Mouse (Mus musculus) ovary, postnatal 10 days (tissue): ENCODE results near the gene Best3.
A peak's percentile ranks its signal among the peaks of the same experiment; 100 is the strongest.
"Not testable (repeated sequence)": the region's sequence is repeated elsewhere in the genome, so short reads cannot be mapped to it uniquely, and the experiment has no call there.

Source experiments
- DNase-seq: peaks from one replicate; pipeline ENCODE4 v3.0.0; 2022; ENCODE audit warnings: low spot score

Best3 gene

DNA sequence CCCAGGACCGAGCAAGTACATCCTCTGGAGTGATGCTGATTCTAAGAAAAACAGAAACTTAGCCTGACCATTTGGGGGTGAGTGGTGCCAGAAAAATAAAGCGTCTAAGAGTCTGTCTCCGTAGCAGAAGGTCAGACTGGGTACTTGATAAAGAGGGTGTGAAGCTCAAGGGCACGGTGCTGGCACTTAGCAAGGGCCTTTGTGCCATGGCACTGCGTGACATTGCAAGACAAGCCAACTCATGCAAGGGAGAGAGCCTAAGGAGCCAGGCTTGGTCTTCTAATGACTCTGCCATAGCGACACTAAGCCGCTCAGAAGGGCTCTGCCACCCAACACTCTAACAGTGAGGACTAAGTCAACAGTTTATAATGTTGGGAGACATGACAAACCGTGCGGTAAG, 7.3 kb upstream of the Best3 start:
- no peak for DNase-seq

GRCm38 (mm10) chr10:116980273-116980672, 5.8 kb upstream of the Best3 start:
- no peak for DNase-seq

GRCm38 (mm10) chr10:116980888-116981287, 5.2 kb upstream of the Best3 start:
- no peak for DNase-seq

GRCm38 (mm10) chr10:116982526-116982925, 3.6 kb upstream of the Best3 start:
- DNase-seq, result no peak

DNA sequence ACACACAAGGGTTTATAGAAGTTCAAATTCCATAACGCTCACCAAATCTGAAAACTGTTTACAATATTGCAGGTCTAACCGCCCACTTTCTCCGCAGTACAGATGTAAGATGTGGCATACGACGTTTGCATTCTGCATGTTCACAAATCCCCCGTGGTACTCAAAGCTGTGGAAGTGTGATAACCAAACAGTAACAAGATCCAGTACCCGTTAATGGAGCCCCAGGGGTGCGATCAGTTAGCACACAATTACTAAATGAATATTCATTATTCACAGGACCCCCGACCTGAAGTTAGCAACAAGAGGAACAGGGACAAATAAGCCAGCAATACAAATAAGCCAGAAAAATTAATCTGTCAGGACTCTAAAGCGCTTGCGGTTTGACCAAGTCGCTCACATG, 1.3 kb upstream of the Best3 start:
- no peak for DNase-seq

GRCm38 (mm10) chr10:116993971-116994370, 7.9 kb downstream of the Best3 start:
- DNase-seq, result no peak

GRCm38 (mm10) chr10:116995162-116995561, 9.0 kb downstream of the Best3 start:
- DNase-seq, result no peak

DNA sequence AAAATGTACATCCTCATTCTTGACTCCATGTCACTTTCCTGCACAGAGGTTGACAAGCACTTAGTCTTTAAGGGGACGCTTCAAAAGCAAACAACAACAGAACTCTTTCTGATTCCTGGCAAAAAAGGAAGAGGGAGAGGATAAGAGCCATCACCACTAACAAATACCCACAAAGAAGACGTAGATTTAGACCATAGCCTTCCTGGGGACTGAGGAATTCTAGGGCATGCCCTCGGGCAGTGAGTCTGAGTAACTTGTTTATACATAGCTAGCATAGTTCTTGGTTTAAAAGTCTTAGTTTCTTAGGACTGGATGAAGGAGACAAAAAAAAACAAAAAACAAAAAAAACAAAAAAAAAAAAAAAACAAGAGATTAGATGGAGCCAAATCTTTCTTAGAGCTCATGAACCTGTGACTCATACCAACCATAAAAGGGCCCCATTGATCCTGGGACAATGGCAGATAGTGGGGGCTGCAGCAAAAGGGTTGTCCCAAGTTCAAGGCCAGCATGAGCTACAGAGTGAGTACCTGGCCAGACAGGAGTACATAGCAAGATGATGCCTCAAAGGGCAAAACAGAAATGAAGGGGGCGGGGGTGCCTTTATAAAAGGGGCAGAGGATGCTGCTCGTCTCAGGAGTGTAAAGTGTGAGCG, 9.6 kb downstream of the Best3 start:
- DNase-seq, result no peak

DNA sequence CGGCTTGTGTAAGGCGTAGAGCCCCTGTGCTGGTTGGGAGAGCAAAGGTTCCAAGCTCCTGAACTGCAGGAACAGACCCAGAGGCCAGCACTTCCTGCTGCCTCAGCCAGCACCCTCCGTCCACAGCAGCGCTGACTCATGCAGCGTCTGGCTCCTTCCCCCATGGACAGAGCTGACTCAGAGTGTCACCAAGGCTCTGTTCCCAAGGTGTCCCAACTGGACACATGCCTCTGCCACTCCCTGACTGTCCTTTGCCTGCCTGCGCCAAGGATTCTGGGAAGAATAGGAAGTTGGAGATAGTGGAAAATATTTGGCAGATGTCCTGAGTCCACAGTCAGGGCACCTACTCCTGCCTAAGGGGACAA, 10.1 kb downstream of the Best3 start:
- peak; percentile 4 for DNase-seq

DNA sequence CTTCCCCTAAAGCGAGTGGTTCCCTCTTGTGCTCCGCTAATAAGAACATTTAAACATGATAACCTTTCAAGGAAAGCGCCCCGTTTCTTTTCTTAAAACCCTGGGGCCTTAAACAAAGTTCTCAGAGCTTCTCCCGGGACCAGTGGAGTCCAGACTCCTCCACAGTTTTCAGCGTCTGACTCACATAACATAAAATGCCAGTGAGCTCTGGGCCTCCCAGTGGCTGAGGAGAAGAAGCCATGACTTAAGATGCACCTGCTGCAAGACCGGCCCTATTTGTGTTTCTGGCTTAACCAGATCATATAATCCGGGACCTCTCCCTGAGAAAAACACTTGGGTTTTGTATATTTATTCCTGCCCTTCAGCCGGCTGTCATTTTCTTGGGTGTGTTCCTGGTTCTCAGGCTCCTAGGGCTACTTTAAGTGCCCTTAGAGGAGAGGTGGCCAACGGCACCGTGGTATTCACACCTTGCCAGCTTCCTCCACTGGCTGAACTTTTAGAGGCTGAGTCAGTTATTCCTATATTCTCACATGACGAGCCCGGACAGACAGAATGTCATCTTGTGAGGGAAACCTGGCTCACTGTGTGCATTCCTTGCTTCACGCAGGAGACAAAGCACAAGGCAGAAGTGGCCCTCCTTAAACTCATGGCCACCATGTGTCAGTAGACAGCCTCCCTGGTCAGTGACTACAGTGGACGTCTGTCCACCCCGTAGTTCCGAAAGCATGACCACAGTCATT, 12.8 kb downstream of the Best3 start:
- DNase-seq, result no peak

GRCm38 (mm10) chr10:117000975-117001374, 14.9 kb downstream of the Best3 start:
- DNase-seq, result no peak

GRCm38 (mm10) chr10:117004695-117005094, 18.6 kb downstream of the Best3 start:
- DNase-seq, result no peak

DNA sequence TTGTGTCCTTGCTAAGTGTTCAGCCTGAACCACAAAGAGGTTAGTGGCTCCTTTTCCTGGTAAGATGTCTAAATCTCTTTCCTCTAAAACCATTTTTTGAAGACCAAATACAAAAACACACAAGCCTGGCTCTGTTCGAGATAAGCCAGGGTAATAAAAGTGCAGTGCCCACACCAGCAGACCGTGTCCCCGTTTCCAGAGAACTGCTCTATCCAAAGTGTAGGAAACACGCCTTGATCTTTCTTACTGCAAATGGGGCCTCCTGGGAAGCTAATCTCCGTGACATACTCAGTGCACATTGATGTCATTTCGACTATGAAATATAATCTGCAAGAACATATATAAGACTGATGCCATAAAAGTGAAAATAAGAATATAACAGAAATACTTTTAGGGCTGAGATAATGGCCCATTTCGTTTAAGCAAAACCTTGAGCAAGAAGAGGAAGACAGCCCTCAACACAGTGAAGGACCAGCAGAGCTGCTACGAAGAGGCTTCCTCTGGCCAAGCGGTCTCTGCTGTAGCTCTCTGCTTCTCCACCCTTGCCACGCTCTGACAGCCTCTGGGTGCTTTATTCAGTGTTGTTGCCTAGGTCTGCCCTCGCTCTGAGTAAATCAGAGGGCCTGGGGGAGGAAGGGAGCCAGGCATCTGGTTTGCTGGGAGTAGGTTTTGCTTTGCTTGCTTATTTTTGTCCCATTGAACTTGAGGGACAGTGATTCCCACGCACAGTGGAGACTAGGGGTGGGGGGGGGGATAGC, 19.8 kb downstream of the Best3 start:
- no peak for DNase-seq

- no peak for DNase-seq
Observed at GRCm38 (mm10) chr10:117009691-117010090, 23.6 kb downstream of the Best3 start.

DNA sequence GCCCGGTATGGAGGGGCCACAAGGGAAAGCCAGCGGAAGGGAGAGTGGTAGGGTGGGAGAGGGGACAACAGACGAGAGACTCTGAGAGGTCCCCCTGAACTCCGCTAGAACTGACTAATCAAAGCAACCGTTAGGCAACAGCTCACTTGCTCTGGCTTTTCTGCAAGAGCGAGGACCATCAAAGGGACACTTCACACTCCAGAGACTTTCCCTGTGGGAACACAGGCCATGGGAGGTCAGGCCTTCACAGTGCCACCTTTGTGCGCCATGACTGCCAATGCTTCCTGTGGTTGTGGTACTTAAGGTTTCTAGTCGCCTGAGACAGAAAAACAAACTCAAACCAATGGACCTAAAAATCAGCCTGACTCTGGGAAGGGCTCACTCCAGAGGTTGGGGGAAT, 24.9 kb downstream of the Best3 start:
- DNase-seq, result no peak

GRCm38 (mm10) chr10:117013689-117014390, 27.7 kb downstream of the Best3 start:
- no peak for DNase-seq

- no peak for DNase-seq
Observed at GRCm38 (mm10) chr10:117014565-117014964, 28.5 kb downstream of the Best3 start.

DNA sequence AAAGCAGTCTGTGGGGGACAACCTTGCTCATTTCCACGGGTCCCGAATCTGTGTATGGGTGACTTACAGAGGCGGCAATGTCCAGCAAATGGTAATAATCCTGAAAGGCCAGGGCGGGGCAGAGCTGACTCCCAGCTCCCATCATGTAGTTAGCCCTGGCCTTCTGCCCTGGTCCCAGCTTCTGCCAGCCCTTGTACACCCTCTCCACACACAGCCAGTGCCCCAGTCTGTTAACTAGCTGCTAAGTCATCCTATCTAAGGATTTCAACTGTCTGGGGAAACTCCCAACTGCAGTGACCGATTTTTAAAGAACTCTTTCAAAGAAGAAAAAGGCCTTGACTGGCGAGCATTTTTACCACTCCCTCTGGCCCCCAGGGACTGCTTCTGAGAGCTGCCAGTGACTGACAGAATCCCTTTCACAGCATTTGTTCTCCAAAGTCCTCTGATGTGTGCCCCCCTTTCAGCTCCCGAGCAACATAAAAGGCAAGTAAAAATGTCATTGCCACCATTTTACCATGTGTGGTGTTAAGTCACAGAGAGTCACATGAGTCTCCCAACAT, 32.2 kb downstream of the Best3 start:
- no peak for DNase-seq

- no peak for DNase-seq
Observed at GRCm38 (mm10) chr10:117021020-117021754, 35.1 kb downstream of the Best3 start.

- DNase-seq, result no peak
Observed at GRCm38 (mm10) chr10:117023693-117024092, 37.6 kb downstream of the Best3 start.

DNA sequence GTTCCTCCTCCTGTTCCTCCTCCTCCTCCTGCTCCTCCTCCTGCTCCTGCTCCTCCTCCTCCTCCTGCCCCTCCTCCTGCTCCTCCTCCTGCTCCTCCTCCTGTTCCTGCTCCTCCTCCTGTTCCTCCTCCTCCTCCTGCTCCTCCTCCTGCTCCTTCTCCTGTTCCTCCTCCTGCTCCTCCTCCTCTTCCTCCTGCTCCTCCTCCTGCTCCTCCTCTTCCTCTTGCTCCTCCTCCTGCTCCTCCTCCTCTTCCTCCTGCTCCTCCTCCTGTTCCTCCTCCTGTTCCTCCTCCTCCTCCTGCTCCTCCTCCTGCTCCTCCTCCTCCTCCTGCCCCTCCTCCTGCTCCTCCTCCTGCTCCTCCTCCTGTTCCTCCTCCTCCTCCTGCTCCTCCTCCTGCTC, 39.7 kb downstream of the Best3 start:
- DNase-seq, result not testable (repeated sequence)
